In the genomic region with DNA sequence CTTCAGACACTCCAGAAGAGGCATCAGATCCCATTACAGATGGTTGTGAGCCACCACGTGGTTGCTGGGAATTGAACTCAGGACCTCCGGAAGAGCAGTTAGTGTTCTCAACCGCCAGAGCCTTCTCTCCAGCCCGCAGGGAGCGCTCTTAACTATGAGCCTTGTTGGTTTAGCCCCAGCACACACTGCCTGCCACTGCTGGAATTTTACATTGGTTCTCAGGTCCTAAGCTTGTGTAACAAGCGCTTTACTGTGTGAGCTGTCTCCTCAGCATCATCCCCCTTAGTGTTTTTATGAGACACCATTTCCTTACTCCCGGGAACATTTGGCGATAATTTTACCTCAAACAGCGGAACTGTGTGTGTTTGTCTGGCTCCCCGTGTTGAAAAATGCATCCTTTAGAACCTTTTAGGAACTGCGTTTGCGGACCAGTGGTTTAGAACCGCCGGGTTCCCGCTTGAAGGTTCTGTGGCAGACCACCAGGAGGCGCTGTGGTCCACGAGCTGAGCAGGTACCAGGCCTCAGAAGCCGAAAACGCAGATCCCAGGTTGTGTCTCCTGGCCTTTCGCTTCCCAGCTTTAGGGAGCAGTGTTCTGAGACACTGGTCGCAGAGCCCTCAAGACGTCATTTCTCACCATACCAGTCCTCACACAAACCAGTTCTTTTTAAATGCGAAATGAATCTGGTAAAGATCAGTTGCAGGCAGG, we compare ENCODE assay signal across 8 mouse cellular contexts. TPM values are rescaled to one million over a fixed set of nuclear protein-coding genes. Genes with fewer than 3 reads are reported as not detected.
DNase-seq lines count a peak whose midpoint lies in the region; ATAC-seq and TF ChIP-seq lines count a peak whose summit lies in the region.

No protein-coding gene starts in this region.

- H3K9me3 ChIP-seq in liver, postnatal 0 days (ENCODE audit: low read length), result no peaks in the 10 kb centered on the region

- no peak overlapping the region for H3K9ac ChIP-seq in liver, postnatal 0 days (replicated peaks)

- H3K4me3 ChIP-seq in thymus, adult 2 months (ENCODE audit: control insufficient read depth, insufficient read depth, low read length), result no peak overlapping the region
- no peak overlapping the region for H3K4me3 ChIP-seq in liver, postnatal 0 days (ENCODE audit: low read depth, low read length)

- no peaks in the 10 kb centered on the region for H3K27me3 ChIP-seq in thymus, adult 2 months (ENCODE audit: control insufficient read depth, insufficient read depth, low read length)
- H3K27me3 ChIP-seq in liver, postnatal 0 days (ENCODE audit: insufficient read depth, low read length), result 0 out of 2 replicates have a peak, but pooled peaks cover 6% of the 10 kb centered on the region

- peak; percentile 60 for DNase-seq in thymus, adult 2 months
- DNase-seq in thymus, adult 18-20 months, result no peak
- DNase-seq in cerebellum, adult 9-10 months, result peak; percentile 89
- peak; percentile 60 to 75 for DNase-seq in frontal cortex, postnatal 25 days (ENCODE audit: low spot score in 2 of 2)
- peak; percentile 85 for DNase-seq in kidney, postnatal 10 days
- DNase-seq in liver, postnatal 0 days, result peak; percentile 79
- DNase-seq in ovary, adult 18-20 months (ENCODE audit: low spot score), result peak; percentile 6
- peak; percentile 67 for DNase-seq in thymus, postnatal 14 days

- H3K4me2 ChIP-seq in liver, postnatal 0 days (ENCODE audit: low read depth, low read length), result no peak overlapping the region

- no peak for TF ChIP-seq EP300 in liver, postnatal 0 days (IDR thresholded peaks at IDR 0.05; ENCODE audit: low read depth)

- no peaks in the 10 kb centered on the region for H3K4me1 ChIP-seq in thymus, adult 2 months (replicated peaks; ENCODE audit: control insufficient read depth, insufficient read depth, low read length)
- no peaks in the 10 kb centered on the region for H3K4me1 ChIP-seq in liver, postnatal 0 days (ENCODE audit: insufficient read depth)

- TF ChIP-seq CTCF in thymus, adult 2 months (IDR thresholded peaks at IDR 0.05; ENCODE audit: borderline replicate concordance, control insufficient read depth, extremely low read depth, insufficient read depth, low read length, poor library complexity), result peak; percentile 89
- TF ChIP-seq CTCF in liver, postnatal 0 days (IDR thresholded peaks at IDR 0.05; ENCODE audit: low read depth), result peak; percentile 94

- TF ChIP-seq POLR2A in thymus, adult 2 months (IDR thresholded peaks at IDR 0.05; ENCODE audit: control insufficient read depth, extremely low read depth, insufficient read depth, low read length, poor library complexity), result no peak

- H3K27ac ChIP-seq in thymus, adult 2 months (ENCODE audit: control insufficient read depth, insufficient read depth, low read length), result no peak overlapping the region
- no peak overlapping the region for H3K27ac ChIP-seq in liver, postnatal 0 days (ENCODE audit: low read depth)

- H3K36me3 ChIP-seq in thymus, adult 2 months (ENCODE audit: control insufficient read depth, insufficient read depth, low read length), result no peaks in the 10 kb centered on the region
- no peaks in the 10 kb centered on the region for H3K36me3 ChIP-seq in liver, postnatal 0 days (replicated peaks; ENCODE audit: insufficient read depth, low read length)

- no peak for ATAC-seq in liver, postnatal 0 days

- 18% methylated on average over 23 of the region's 23 CpGs for WGBS in thymus, adult 2 months
- 17% methylated on average over 23 of the region's 23 CpGs for WGBS in liver, postnatal 0 days (ENCODE audit: insufficient replicate concordance)

RNA-seq across cellular contexts. Expression of gene Cacna1a, which starts 24.7 kb away (rescaled TPM):
- 10.5 and 26.3 TPM in 2 replicates for polyA plus RNA-seq in thymus, adult 2 months (2012; rRNA removed)
- polyA plus RNA-seq in liver, postnatal 0 days (2015; fragmentation: Nextera tagmentation; extraction: Ambion mirVana), result 0.49 and 0.92 TPM in 2 replicates

Comparison
In these comparisons a context has a peak if more than half of its experiments do, and no peak if none do; other contexts are left out.
1. DNase-seq: peak in thymus, adult 2 months (single experiment), cerebellum, adult 9-10 months (single experiment), frontal cortex, postnatal 25 days (2 of 2), kidney, postnatal 10 days (single experiment), liver, postnatal 0 days (single experiment), ovary, adult 18-20 months (single experiment) and thymus, postnatal 14 days (single experiment); none in thymus, adult 18-20 months (0 of 2).